Mouse (Mus musculus) cortical plate, adult 2 months (tissue): ENCODE results near the gene Sfrp2. TPM values are rescaled to one million over a fixed set of nuclear protein-coding genes. Genes with fewer than 3 reads are reported as not detected.

ENCODE experiments used
- H3K27ac ChIP-seq: fragments of 200-500 bp; 2 replicates; pipeline ENCODE4 v1.5.1; 2012; ENCODE audit warnings: low read length, control low read depth, inconsistent platforms; ENCODE audit not compliant: insufficient read depth
- H3K4me1 ChIP-seq: fragments of 200-500 bp; 2 replicates; pipeline ENCODE4 v1.6.1; 2011; ENCODE audit warnings: low read length; ENCODE audit not compliant: control insufficient read depth, insufficient read depth
- H3K4me3 ChIP-seq: fragments of 200-500 bp; 2 replicates; pipeline ENCODE4 v1.5.1; 2011; ENCODE audit warnings: mild to moderate bottlenecking, low read length, control low read depth; ENCODE audit not compliant: insufficient read depth
- CTCF ChIP-seq: fragments of 200-500 bp; IDR thresholded peaks from 2 replicates; pipeline ENCODE4 v1.5.1; 2011; ENCODE audit warnings: mild to moderate bottlenecking, control low read depth, low read length; ENCODE audit not compliant: insufficient read depth; ENCODE audit errors: extremely low read depth
- POLR2A ChIP-seq: fragments of 200-500 bp; IDR thresholded peaks from 2 replicates; pipeline ENCODE4 v1.6.1; 2011; ENCODE audit warnings: mild to moderate bottlenecking, low read length, control low read depth; ENCODE audit not compliant: insufficient read depth; ENCODE audit errors: extremely low read depth
- polyA plus RNA-seq: library from polyadenylated mRNA; depleted of rRNA; stranded (reverse); fragments of >200 nt; gene quantifications from 2 replicates; pipeline ENCODE4 v1.2.3, GENCODE M21; 2012

Gene Sfrp2
- polyA plus RNA-seq, 1 experiment = 3.6 TPM

- TF ChIP-seq POLR2A (no peak), CTCF (no peak)
- H3K27ac ChIP-seq = no peak overlapping the region
- no peak overlapping the region for H3K4me3 ChIP-seq
Measured at GRCm38 (mm10) chr3:83769036-83769410, 2.9 kb downstream of the Sfrp2 start.

GRCm38 (mm10) chr3:83771160-83771869 is 5.2 kb downstream of the Sfrp2 start:
- no peak for TF ChIP-seq CTCF
- TF ChIP-seq POLR2A = no peak
- no peaks in the 10 kb centered on the region for H3K4me1 ChIP-seq
- H3K4me3 ChIP-seq = no peak overlapping the region

More at GRCm38 (mm10) chr3:83769036-83769410, 2.9 kb downstream of the Sfrp2 start:
- H3K4me1 ChIP-seq = no peaks in the 10 kb centered on the region

GRCm38 (mm10) chr3:83773281-83773680 is 7.2 kb downstream of the Sfrp2 start:
- H3K4me1 ChIP-seq = no peaks in the 10 kb centered on the region

More at GRCm38 (mm10) chr3:83771160-83771869, 5.2 kb downstream of the Sfrp2 start:
- no peak overlapping the region for H3K27ac ChIP-seq

DNA sequence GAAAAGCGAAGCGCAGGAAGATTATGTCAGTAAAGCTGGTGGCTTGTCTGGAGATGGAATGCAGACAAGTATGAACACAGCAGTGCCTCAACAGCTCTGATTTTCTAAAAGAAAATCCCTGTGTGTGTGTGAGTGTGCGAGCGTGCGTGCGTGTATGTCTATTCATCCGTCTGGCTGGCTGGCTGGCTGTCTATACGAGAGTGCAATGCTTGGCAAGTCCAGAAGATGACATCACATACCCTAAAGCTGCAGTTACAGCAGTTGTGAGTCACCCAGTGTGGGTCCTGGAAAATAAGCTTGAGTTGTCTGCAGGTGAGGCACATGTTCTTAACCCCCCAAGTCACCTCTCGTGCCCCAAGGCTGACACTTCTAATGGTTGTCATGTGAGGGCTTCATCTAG is 9.3 kb downstream of the Sfrp2 start:
- no peak overlapping the region for H3K27ac ChIP-seq
- TF ChIP-seq POLR2A = no peak
- no peak for TF ChIP-seq CTCF
- no peak overlapping the region for H3K4me3 ChIP-seq
- H3K4me1 ChIP-seq = no peaks in the 10 kb centered on the region

More at GRCm38 (mm10) chr3:83773281-83773680, 7.2 kb downstream of the Sfrp2 start:
- Histone ChIP-seq H3K4me3 (no peak overlapping the region), H3K27ac (no peak overlapping the region)
- no peak for TF ChIP-seq POLR2A
- no peak for TF ChIP-seq CTCF

- Histone ChIP-seq H3K27ac (no peak overlapping the region), H3K4me1 (no peaks in the 10 kb centered on the region), H3K4me3 (no peak overlapping the region)
- TF ChIP-seq CTCF (no peak), POLR2A (no peak)
Measured at GRCm38 (mm10) chr3:83781460-83782222, 15.5 kb downstream of the Sfrp2 start.

GRCm38 (mm10) chr3:83783716-83784469 is 17.8 kb downstream of the Sfrp2 start:
- TF ChIP-seq POLR2A (no peak), CTCF (no peak)
- Histone ChIP-seq H3K4me1 (no peaks in the 10 kb centered on the region), H3K4me3 (no peak overlapping the region), H3K27ac (no peak overlapping the region)

DNA sequence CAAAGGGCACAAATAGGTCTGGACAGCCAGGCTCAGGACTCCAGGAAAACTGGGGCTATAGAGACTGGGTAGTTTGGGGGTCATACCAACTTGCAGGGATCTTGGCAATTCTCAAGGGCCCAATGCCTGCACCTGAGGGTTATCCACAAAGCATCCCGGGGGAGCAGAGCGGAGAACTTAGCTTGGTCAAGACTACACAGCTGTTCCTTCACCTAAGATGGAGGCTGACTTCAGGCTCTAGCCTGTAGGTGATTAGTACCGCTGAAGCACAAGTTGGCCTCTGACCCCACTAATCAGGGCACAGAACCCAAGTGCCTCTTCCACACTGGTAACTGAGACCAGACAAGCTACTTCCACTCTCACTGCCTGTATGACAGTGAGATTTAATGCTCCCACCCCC is 18.6 kb downstream of the Sfrp2 start:
- TF ChIP-seq CTCF (no peak), POLR2A (no peak)
- Histone ChIP-seq H3K27ac (no peak overlapping the region), H3K4me1 (no peaks in the 10 kb centered on the region), H3K4me3 (no peak overlapping the region)

- TF ChIP-seq CTCF = no peak
- no peak for TF ChIP-seq POLR2A
- Histone ChIP-seq H3K4me3 (no peak overlapping the region), H3K27ac (no peak overlapping the region), H3K4me1 (no peaks in the 10 kb centered on the region)
Measured at GRCm38 (mm10) chr3:83787086-83787485, 21.0 kb downstream of the Sfrp2 start.

DNA sequence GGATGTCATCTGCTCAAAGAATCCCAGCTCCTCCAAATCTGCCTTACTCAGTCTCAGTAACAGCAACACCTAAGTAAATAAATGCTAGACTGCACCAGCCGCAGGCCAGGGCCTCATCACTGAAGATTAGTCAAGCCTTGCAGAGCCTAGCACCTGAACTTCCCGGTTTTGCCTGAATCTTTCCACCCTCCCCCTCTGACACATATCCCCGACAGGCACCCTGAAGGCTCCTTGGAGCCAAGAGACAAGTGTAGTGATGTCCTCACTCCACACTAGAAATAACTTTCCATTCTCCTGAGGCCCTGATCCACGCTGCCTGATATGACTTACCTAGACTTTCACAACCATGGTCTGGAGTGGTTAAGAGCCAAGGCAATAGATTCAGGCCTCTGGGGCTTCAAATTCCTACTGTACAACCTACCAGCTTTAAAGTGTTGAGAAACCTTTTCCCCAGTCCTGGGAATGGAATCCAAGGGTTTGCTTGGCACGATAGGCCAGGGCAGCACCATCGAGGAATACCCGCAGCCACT is 21.7 kb downstream of the Sfrp2 start:
- H3K27ac ChIP-seq = no peak overlapping the region
- no peaks in the 10 kb centered on the region for H3K4me1 ChIP-seq
- no peak overlapping the region for H3K4me3 ChIP-seq
- TF ChIP-seq POLR2A (no peak), CTCF (no peak)
